Mouse (Mus musculus) E14TG2a.4 (cell line): Measurements from ENCODE around the gene Cnr1.
A peak's percentile ranks its signal among the peaks of the same experiment; 100 is the strongest.

Source experiments
- H3K27me3 ChIP-seq: 2 replicates; pipeline ENCODE4 v1.6.1; 2014; ENCODE audit warnings: low read length, control low read depth; ENCODE audit not compliant: insufficient read depth
- H3K36me3 ChIP-seq: 2 replicates; pipeline ENCODE4 v1.6.1; 2014; ENCODE audit warnings: low read length, control low read depth; ENCODE audit not compliant: insufficient read depth
- H3K4me1 ChIP-seq: replicated peaks from 2 replicates; pipeline ENCODE4 v1.6.1; 2014; ENCODE audit warnings: low read depth, low read length, control low read depth
- H3K4me3 ChIP-seq: replicated peaks from 2 replicates; pipeline ENCODE4 v1.5.1; 2014; ENCODE audit warnings: mild to moderate bottlenecking, low read length
- H3K9me3 ChIP-seq: 2 replicates; pipeline ENCODE4 v1.6.1; 2014; ENCODE audit warnings: low read length, control low read depth
- CTCF ChIP-seq: conservative IDR thresholded peaks from 2 replicates; pipeline ENCODE4 v1.5.1; 2014; ENCODE audit warnings: low read length
- NANOG ChIP-seq: IDR thresholded peaks from 2 replicates; pipeline ENCODE4 v1.6.1; 2014; ENCODE audit warnings: borderline replicate concordance, low read length, mixed read lengths
- POU5F1 ChIP-seq: IDR thresholded peaks from 2 replicates; pipeline ENCODE4 v1.6.1; 2014; ENCODE audit warnings: low read length, borderline replicate concordance

Gene Cnr1

DNA sequence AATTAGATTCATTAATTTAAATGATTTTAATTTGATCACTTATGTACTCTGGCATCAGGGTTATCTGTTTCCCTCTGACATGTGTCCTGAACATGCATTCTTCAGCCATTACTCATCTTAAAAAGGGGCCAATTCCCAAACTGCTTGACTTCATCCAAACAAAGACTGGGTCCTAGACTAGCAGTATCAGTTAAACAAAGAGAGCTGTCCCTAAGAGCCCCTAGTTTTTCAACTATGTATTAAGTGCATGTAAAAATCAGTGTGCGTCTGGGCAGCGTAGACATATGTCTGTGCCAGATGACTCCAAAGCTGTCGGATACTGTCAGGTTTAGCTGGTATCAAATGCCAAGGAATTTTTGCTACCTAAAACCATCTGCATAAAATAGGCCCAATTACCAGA is 23.2 kb downstream of the Cnr1 start:
- TF ChIP-seq CTCF = no peak
- Histone ChIP-seq H3K36me3 (no peaks in the 10 kb centered on the region), H3K9me3 (no peaks in the 10 kb centered on the region), H3K4me3 (no peak overlapping the region), H3K4me1 (no peaks in the 10 kb centered on the region), H3K27me3 (no peaks in the 10 kb centered on the region)

DNA sequence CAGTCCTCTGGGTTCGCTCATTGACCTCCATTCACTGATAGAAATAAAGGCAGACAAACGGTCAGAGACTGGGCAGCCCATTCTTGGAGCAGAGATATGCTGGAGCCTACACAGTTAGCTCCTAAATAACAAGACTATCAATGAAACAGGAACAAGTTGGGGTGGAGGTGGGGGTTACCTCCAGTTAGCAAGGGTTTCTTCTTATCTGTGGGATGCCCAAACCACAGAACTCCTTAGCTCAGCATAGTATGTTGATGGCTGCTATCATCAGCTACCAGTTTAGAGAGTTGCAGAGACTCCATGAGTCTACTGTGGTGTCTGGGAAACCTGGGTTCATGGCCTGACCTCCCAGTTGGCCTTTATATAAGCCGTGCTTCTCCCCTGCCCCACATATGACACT is 33.0 kb downstream of the Cnr1 start:
- Histone ChIP-seq H3K36me3 (no peaks in the 10 kb centered on the region), H3K9me3 (no peaks in the 10 kb centered on the region; the same call in 1 of the 2 replicates), H3K4me1 (no peaks in the 10 kb centered on the region), H3K4me3 (no peak overlapping the region), H3K27me3 (no peaks in the 10 kb centered on the region)
- TF ChIP-seq POU5F1 (no peak), NANOG (no peak), CTCF (no peak)

DNA sequence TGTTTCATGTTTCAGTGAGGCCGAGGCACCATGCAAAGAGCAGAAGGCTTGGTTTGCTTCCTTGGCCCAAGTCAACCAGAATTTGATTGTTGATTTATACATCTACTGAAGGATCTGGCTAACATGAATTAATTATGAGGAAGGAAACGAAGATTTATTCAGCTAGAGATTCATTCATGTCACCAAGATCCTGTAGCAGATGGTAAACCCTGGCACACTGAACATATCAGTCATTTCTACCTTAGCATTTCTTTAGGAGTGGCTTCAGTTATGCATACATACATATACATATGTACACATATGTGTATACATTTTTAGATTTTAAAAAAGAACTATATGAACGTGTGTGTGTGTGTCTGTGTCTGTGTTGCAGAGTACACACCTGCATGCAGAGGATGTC is 34.1 kb downstream of the Cnr1 start:
- H3K9me3 ChIP-seq = no peaks in the 10 kb centered on the region; the same call in 1 of the 2 replicates
- H3K27me3 ChIP-seq = no peaks in the 10 kb centered on the region
- no peaks in the 10 kb centered on the region for H3K36me3 ChIP-seq
- H3K4me3 ChIP-seq = no peak overlapping the region
- no peaks in the 10 kb centered on the region for H3K4me1 ChIP-seq
- TF ChIP-seq NANOG (no peak), CTCF (no peak), POU5F1 (no peak)

DNA sequence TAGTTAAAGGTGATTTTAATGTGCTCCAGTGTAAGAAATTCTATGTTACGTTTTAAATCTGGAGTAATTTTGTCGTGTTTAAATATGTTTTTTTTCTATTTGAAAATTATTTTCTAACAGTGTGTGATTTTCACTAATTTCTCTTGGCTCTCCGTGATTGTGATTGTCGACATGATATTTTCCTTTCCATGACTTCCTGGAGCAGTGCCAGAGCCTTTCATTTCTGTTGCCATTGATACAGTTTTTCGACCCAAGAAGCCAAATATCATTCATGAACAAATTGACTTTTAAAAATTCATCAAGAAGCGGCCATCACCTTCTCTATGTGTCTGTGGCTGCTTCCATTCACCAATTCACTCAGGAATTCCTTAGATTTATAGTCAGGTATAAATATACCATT is 35.4 kb downstream of the Cnr1 start:
- no peaks in the 10 kb centered on the region for H3K36me3 ChIP-seq
- no peak overlapping the region for H3K4me3 ChIP-seq
- TF ChIP-seq NANOG (no peak), POU5F1 (no peak), CTCF (no peak)
- H3K4me1 ChIP-seq = no peaks in the 10 kb centered on the region
- no peaks in the 10 kb centered on the region; the same call in 1 of the 2 replicates for H3K9me3 ChIP-seq
- no peaks in the 10 kb centered on the region for H3K27me3 ChIP-seq

DNA sequence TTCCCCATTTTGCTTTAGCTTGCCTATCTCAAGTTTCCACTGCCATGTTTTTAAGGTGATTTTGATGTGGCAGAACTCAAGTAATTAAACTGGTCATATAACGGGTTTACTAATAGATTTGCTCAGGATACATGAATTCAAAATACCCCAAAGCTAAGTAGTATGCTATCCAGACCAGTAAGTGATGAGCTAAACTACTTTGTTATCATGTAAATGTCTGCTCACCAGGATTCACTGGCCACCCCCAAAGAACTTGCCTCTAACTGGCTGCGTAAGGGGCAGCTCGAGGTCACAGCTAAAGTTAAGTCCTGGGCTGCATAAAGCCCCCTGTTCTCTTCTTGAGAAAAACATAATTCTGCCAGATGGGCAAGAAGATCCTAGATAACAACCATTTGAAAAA is 46.3 kb downstream of the Cnr1 start:
- H3K27me3 ChIP-seq = peaks cover 1% of the 10 kb centered on the region; the same call in 1 of the 2 replicates
- no peak overlapping the region for H3K4me3 ChIP-seq
- H3K9me3 ChIP-seq = 0 out of 2 replicates have a peak, but pooled peaks cover 3% of the 10 kb centered on the region
- TF ChIP-seq POU5F1 (no peak), CTCF (no peak), NANOG (peak; percentile 49; the same call in 1 of the 2 replicates)
- H3K4me1 ChIP-seq = peaks cover 13% of the 10 kb centered on the region
- no peaks in the 10 kb centered on the region for H3K36me3 ChIP-seq

DNA sequence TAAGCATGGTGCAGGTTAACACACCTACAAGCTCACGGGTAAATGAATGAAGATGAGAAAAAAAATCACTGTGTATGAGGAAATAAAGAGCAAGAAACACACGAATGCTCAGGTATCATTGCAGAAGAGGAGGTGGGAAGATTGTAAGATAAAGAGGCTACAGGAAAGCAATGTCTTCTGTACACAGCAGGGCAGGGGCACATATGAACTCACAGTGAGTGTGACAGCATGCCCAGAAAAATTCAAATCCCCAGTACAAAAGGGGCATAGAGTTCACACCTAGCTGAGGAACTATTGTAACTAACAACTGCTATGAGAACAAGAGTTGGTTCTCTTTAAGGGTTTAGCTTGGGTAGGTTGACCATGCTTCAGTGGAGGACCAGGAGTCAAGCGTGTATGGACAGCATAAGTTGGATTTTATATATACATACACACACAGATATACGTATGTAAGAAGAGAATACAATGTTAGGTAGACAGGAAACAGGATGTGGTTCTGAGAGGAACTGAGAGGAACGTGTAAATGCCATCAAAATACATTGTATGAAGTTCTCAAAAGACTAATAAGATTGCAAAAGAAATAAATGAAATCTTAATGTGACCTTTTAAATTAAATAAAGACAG is 64.2 kb downstream of the Cnr1 start:
- H3K4me3 ChIP-seq = no peak overlapping the region
- TF ChIP-seq CTCF (no peak), NANOG (no peak), POU5F1 (no peak)
- peaks cover 17% of the 10 kb centered on the region for H3K9me3 ChIP-seq
- H3K4me1 ChIP-seq = no peaks in the 10 kb centered on the region
- H3K27me3 ChIP-seq = no peaks in the 10 kb centered on the region
- H3K36me3 ChIP-seq = no peaks in the 10 kb centered on the region

DNA sequence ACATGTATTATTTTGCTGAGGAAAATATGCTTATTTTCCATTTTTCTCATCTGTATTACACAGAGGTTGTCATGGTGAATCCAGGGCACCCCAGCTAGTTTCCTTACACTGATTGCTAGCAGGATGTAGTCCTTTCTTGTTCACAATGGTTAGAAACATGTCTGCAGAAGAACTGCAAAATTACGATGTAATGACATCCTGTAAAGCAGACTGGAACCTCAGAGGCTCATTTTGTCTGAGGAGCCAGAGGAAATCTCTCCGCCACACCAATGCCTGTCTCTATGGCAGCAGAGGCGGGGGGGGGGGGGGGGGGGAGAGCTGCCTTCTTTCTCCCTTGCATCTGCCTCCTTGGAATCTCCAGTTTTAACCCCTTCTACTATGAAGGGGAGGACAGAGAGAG is 68.3 kb downstream of the Cnr1 start:
- Histone ChIP-seq H3K4me3 (no peak overlapping the region), H3K36me3 (no peaks in the 10 kb centered on the region), H3K27me3 (no peaks in the 10 kb centered on the region), H3K9me3 (no peaks in the 10 kb centered on the region; the same call in 1 of the 2 replicates), H3K4me1 (no peaks in the 10 kb centered on the region)
- TF ChIP-seq NANOG = no peak
- no peak for TF ChIP-seq CTCF
- no peak for TF ChIP-seq POU5F1

DNA sequence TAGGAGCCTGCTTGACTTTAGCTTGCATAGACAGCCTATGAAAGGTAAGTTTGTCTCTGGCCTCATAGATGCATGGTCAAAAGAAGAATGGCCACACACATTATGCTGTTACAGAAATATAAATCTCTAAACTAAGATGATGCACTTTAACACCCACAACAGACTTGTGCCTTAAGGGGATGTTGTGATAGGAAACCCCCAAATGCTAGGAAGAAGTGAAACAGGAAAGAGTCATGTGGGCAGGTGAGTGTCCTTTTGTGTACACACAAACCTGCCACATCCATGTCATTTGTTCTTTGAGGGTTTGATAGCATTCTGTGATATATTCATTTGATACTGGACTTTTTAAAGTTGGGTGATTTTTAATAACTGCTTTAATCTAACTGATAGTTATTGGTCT is 72.0 kb downstream of the Cnr1 start:
- no peaks in the 10 kb centered on the region for H3K27me3 ChIP-seq
- H3K4me1 ChIP-seq = no peaks in the 10 kb centered on the region
- no peak overlapping the region for H3K4me3 ChIP-seq
- H3K9me3 ChIP-seq = peaks cover 10% of the 10 kb centered on the region; the same call in 1 of the 2 replicates
- no peak for TF ChIP-seq POU5F1
- TF ChIP-seq NANOG = no peak
- no peak for TF ChIP-seq CTCF
- H3K36me3 ChIP-seq = no peaks in the 10 kb centered on the region
